Mouse (Mus musculus): Measurements from ENCODE around the gene Pde1b. TPM values are rescaled to one million over a fixed set of nuclear protein-coding genes. Genes with fewer than 3 reads are reported as not detected.

Pde1b gene
- polyA plus RNA-seq (2012; ENCODE audit: insufficient read depth, insufficient read length, missing spikeins): 2.2 and 3.3 TPM in 2 replicates

DNA sequence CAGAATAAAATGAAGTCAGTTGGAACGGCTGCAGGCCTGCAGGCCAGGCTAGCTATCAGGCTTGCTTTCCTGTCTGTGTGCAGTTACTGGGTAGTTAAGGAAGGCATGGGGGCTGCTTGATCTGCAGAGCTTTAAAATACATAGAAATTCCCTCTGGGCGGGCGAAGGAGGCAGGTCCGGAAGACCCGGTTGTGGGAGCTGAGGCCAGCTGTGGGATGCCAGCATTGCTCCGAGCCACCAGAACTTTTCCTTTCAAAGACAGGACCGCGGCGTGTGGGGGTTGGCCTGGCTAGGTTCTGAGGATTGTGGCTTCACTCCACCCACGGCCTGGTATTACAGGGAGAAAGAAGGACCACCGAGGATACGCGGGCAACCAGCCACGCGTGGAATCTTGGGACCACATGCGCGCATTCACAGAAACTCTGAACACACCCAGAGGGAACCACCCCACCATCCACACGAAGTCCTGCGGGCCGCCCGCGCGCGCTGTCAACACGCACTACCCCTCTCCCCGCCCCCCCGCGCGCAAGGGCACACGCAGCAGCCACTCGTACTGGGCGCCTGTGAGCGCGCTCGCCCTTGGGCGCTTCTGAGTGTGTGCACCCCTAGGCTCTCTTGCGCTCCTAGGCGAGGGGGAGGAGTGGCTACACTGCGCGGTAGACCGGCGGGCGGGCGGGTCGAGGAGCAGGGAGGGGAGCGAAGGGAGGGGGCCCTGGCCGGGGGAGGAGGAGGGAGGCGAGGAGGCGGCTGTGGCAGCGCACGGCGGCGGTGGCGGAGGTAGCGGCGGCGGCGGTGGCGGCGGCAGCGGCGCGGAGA, at the start of gene Pde1b:
TSS of gene Pde1b (plus strand) at position 600 of the 816 bp plus-strand sequence.
- Histone ChIP-seq H3K4me1 (ENCODE audit: control insufficient read depth, insufficient read depth, insufficient read length, low read length) (0 out of 2 replicates have a peak, but pooled peaks cover 2% of the 10 kb centered on the region), H3K27ac (replicated peaks; ENCODE audit: low read depth, low read length) (no peak within 1 kb of the TSS), H3K4me3 (ENCODE audit: insufficient read depth, low read depth, low read length) (peak within 1 kb of the TSS; percentile 53)

GRCm38 (mm10) chr15:103453551-103454218, 49.1 kb upstream of the Pde1b start, which contains the start of gene Nckap1l:
Gene Nckap1l, plus strand, starts transcription at chr15:103453794.
- Histone ChIP-seq H3K4me3 (ENCODE audit: insufficient read depth, low read depth, low read length) (peak within 1 kb of the TSS; percentile 52), H3K27ac (replicated peaks; ENCODE audit: low read depth, low read length) (no peak within 1 kb of the TSS), H3K4me1 (ENCODE audit: control insufficient read depth, insufficient read depth, insufficient read length, low read length) (no peaks in the 10 kb centered on the region)

GRCm38 (mm10) chr15:103454449-103454848, 48.4 kb upstream of the Pde1b start:
- Histone ChIP-seq H3K4me1 (ENCODE audit: control insufficient read depth, insufficient read depth, insufficient read length, low read length) (no peaks in the 10 kb centered on the region), H3K27ac (replicated peaks; ENCODE audit: low read depth, low read length) (no peak overlapping the region), H3K4me3 (ENCODE audit: insufficient read depth, low read depth, low read length) (peak overlapping the region; percentile 36; the same call in 1 of the 2 replicates)

DNA sequence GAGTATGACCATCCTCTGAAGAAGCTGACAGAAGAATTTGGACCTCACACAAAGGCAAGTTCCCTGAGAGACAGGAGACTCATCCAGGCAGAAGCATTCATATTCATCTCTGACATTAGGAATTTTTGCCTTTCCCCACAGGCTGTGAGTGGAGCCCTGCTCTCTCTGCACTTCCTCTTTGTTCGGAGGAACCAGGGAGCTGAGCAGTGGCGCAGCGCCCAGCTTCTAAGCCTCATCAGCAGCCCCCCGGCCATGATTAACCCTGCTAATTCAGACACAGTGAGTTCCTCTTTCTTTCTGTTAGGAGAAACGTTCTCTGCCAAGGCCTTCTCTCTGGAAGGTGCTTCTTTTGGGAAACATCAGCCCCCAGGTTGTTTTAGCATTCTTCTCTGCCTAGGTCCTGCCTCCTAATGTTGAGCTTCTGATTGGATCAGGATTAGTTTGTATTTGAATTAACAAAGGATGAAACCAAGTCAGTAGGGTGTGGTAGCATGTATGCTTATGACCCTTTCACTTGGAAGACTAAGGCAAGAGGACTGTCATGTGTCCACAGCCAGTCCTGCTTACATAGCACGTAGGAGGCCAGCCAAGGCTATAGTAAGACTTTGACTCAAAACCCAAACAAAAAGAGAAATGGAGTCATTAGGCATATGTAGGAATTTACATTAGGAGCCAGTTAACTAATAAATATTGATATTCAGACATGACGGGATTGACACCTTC, 40.1 kb upstream of the Pde1b start:
- Histone ChIP-seq H3K4me1 (ENCODE audit: control insufficient read depth, insufficient read depth, insufficient read length, low read length) (no peaks in the 10 kb centered on the region), H3K4me3 (ENCODE audit: insufficient read depth, low read depth, low read length) (no peak overlapping the region), H3K27ac (replicated peaks; ENCODE audit: low read depth, low read length) (no peak overlapping the region)

DNA sequence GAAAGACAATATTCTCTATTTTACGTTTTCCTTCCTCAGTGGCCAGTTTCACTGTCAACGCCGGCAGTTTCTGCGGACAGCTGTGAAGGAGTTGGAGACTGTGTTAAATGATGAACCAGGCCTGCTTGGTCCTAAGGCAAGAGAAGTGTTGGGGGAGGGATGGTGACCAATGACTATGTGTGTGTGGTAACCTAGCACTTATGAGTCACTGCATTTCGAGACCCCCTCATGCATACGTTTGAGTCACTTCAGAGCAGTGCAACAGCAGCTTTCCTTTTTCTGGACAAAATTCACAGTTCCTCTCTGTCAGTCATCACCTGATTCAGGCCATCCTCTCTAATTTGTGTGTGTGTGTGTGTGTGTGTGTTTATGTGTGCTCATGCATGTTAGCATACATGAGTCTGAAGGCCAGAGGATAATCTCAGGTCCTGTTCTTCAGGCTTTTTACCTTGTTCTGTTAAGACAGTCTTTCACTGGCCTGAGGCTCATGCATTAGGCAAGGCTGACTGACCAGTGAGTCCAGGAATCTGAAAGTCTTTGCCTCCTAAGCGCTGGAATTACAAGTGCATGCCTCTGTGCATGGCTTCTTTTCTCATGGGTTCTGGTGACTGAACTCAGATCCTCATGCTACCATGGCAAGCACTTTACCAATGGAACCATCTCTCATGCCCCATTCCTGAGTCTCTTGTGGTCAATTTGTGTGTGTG, 31.2 kb upstream of the Pde1b start:
- no peak overlapping the region for H3K4me3 ChIP-seq (ENCODE audit: insufficient read depth, low read depth, low read length)
- H3K27ac ChIP-seq (replicated peaks; ENCODE audit: low read depth, low read length): no peak overlapping the region
- no peaks in the 10 kb centered on the region for H3K4me1 ChIP-seq (ENCODE audit: control insufficient read depth, insufficient read depth, insufficient read length, low read length)

GRCm38 (mm10) chr15:103472265-103472664, 30.6 kb upstream of the Pde1b start:
- H3K4me1 ChIP-seq (ENCODE audit: control insufficient read depth, insufficient read depth, insufficient read length, low read length): no peaks in the 10 kb centered on the region

GRCm38 (mm10) chr15:103473182-103473581, 29.7 kb upstream of the Pde1b start:
- H3K27ac ChIP-seq (replicated peaks; ENCODE audit: low read depth, low read length): no peak overlapping the region

More at GRCm38 (mm10) chr15:103472265-103472664, 30.6 kb upstream of the Pde1b start:
- H3K27ac ChIP-seq (replicated peaks; ENCODE audit: low read depth, low read length): no peak overlapping the region
- no peak overlapping the region for H3K4me3 ChIP-seq (ENCODE audit: insufficient read depth, low read depth, low read length)

GRCm38 (mm10) chr15:103473769-103474168, 29.1 kb upstream of the Pde1b start:
- no peaks in the 10 kb centered on the region for H3K4me1 ChIP-seq (ENCODE audit: control insufficient read depth, insufficient read depth, insufficient read length, low read length)
- no peak overlapping the region for H3K4me3 ChIP-seq (ENCODE audit: insufficient read depth, low read depth, low read length)
- H3K27ac ChIP-seq (replicated peaks; ENCODE audit: low read depth, low read length): no peak overlapping the region

More at GRCm38 (mm10) chr15:103473182-103473581, 29.7 kb upstream of the Pde1b start:
- H3K4me3 ChIP-seq (ENCODE audit: insufficient read depth, low read depth, low read length): no peak overlapping the region
- no peaks in the 10 kb centered on the region for H3K4me1 ChIP-seq (ENCODE audit: control insufficient read depth, insufficient read depth, insufficient read length, low read length)

DNA sequence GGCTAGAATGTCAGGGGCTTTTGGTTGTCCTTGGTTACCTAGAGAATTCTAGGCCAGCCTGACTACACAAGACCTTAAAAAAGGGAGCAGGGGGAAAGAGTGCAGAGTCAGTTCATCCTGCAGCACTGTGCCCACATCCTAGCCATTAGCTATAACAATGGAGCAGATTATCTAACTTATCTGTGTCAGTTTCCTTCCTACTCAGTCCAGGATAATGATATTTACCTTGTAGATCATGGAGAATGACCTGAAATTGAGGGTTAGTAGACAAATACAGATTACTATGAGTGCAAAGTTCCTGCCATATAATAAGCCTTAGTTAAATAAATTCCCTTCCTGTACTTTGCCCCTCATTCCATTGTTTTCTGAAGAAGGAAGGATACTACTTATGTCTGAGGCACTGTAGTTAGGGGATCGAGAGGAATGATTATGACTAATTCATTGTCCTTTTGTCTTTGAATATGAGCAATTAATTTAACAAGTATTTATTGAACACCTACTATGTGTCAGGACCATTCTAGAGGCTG, 23.7 kb upstream of the Pde1b start:
- Histone ChIP-seq H3K4me1 (ENCODE audit: control insufficient read depth, insufficient read depth, insufficient read length, low read length) (no peaks in the 10 kb centered on the region), H3K27ac (replicated peaks; ENCODE audit: low read depth, low read length) (no peak overlapping the region), H3K4me3 (ENCODE audit: insufficient read depth, low read depth, low read length) (no peak overlapping the region)

GRCm38 (mm10) chr15:103480129-103480528, 22.7 kb upstream of the Pde1b start:
- Histone ChIP-seq H3K27ac (replicated peaks; ENCODE audit: low read depth, low read length) (no peak overlapping the region), H3K4me1 (ENCODE audit: control insufficient read depth, insufficient read depth, insufficient read length, low read length) (no peaks in the 10 kb centered on the region), H3K4me3 (ENCODE audit: insufficient read depth, low read depth, low read length) (no peak overlapping the region)

- no peak overlapping the region for H3K4me3 ChIP-seq (ENCODE audit: insufficient read depth, low read depth, low read length)
- no peak overlapping the region for H3K27ac ChIP-seq (replicated peaks; ENCODE audit: low read depth, low read length)
- H3K4me1 ChIP-seq (ENCODE audit: control insufficient read depth, insufficient read depth, insufficient read length, low read length): no peaks in the 10 kb centered on the region
Observed at GRCm38 (mm10) chr15:103482488-103482887, 20.3 kb upstream of the Pde1b start.

DNA sequence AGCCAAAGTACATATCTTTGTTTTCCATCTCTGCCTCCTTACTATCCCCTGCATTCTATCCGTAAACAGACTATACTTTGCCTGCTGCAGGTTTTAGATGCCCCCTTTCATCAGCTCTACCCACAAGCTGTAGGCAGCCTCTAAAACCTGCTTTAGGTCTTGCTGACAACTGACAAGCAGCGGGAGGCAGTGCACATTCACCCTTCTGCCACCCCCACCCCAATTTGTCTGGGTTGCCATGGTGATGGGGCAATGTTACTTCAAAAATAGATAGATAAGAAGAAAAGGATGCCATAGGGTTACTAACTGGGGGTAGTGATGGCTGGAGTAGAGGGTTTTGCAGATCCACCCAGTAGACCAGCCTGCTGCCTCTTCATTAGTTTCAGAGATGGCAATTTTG, 18.3 kb upstream of the Pde1b start:
- no peak overlapping the region for H3K4me3 ChIP-seq (ENCODE audit: insufficient read depth, low read depth, low read length)
- H3K4me1 ChIP-seq (ENCODE audit: control insufficient read depth, insufficient read depth, insufficient read length, low read length): no peaks in the 10 kb centered on the region
- H3K27ac ChIP-seq (replicated peaks; ENCODE audit: low read depth, low read length): no peak overlapping the region

DNA sequence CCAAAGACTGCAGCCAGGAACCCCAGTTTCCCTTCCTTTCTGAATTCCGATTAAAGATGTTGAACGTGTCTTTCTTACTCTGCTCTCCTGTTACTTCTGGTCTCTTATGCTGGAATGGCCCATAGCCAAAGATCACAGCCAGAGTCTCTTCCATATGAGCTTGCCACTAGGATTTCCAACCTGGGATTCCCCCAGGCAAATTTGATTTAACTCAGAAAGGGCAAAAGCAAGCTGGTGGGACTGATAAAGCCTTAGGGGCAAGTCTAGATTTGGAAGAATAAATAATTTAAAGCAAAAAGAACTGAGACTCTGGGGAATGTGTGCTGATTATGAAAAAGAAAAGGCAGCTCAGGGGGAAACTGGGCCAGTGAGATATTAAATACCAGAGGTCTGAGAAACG, 17.7 kb upstream of the Pde1b start:
- H3K4me3 ChIP-seq (ENCODE audit: insufficient read depth, low read depth, low read length): no peak overlapping the region
- H3K27ac ChIP-seq (replicated peaks; ENCODE audit: low read depth, low read length): no peak overlapping the region
- no peaks in the 10 kb centered on the region for H3K4me1 ChIP-seq (ENCODE audit: control insufficient read depth, insufficient read depth, insufficient read length, low read length)

GRCm38 (mm10) chr15:103486658-103487057, 16.2 kb upstream of the Pde1b start:
- no peaks in the 10 kb centered on the region for H3K4me1 ChIP-seq (ENCODE audit: control insufficient read depth, insufficient read depth, insufficient read length, low read length)
- H3K27ac ChIP-seq (replicated peaks; ENCODE audit: low read depth, low read length): no peak overlapping the region
- no peak overlapping the region for H3K4me3 ChIP-seq (ENCODE audit: insufficient read depth, low read depth, low read length)

All from brown adipose tissue, adult 24 weeks (tissue).